Mouse (Mus musculus) forebrain, embryonic 14.5 days (tissue): Measurements from ENCODE around the gene Lrrc75a. TPM values are rescaled to one million over a fixed set of nuclear protein-coding genes. Genes with fewer than 3 reads are reported as not detected.
A peak's percentile ranks its signal among the peaks of the same experiment; 100 is the strongest.

Experiments used
- ATAC-seq: fragments of 200-750 bp; cut with Nextera tagmentation; 2 replicates; pipeline ENCODE4 v1.8.0; 2017; ENCODE audit warnings: mild to moderate bottlenecking, moderate library complexity
- DNase-seq: peaks from one replicate; pipeline ENCODE4 v3.0.0-alpha.2; 2015; ENCODE audit warnings: low spot score
- H3K27ac ChIP-seq: fragments of 300-500 bp; sonication (generic); 2 replicates; pipeline ENCODE4 v1.5.1; 2014; ENCODE audit warnings: low read depth, mild to moderate bottlenecking, control low read depth, low read length, moderate library complexity
- H3K27me3 ChIP-seq: fragments of 300-500 bp; sonication (generic); replicated peaks from 2 replicates; pipeline ENCODE4 v1.6.1; 2014; ENCODE audit warnings: low read length, control low read depth, mixed read lengths; ENCODE audit not compliant: control insufficient read depth, insufficient read depth
- H3K36me3 ChIP-seq: fragments of 300-500 bp; sonication (generic); 2 replicates; pipeline ENCODE4 v1.6.1; 2014; ENCODE audit warnings: low read length, control low read depth; ENCODE audit not compliant: control insufficient read depth, insufficient read depth
- H3K4me1 ChIP-seq: fragments of 300-500 bp; sonication (generic); 2 replicates; pipeline ENCODE4 v1.6.1; 2014; ENCODE audit warnings: antibody characterized with exemption, low read length, control low read depth; ENCODE audit not compliant: control insufficient read depth, insufficient read depth
- H3K4me2 ChIP-seq: fragments of 300-500 bp; sonication (generic); 2 replicates; pipeline ENCODE4 v1.6.1; 2014; ENCODE audit warnings: mild to moderate bottlenecking, control low read depth, low read length
- H3K4me3 ChIP-seq: fragments of 300-500 bp; sonication (generic); 2 replicates; pipeline ENCODE4 v1.5.1; 2014; ENCODE audit warnings: low read depth, low read length, control low read depth
- H3K9ac ChIP-seq: fragments of 300-500 bp; sonication (generic); 2 replicates; pipeline ENCODE4 v1.6.1; 2014; ENCODE audit warnings: mild to moderate bottlenecking, low read length, control low read depth, moderate library complexity
- H3K9me3 ChIP-seq: fragments of 300-500 bp; sonication (generic); replicated peaks from 2 replicates; pipeline ENCODE4 v1.6.1; 2016; ENCODE audit warnings: low read length, control low read depth, mixed read lengths; ENCODE audit not compliant: control insufficient read depth
- WGBS: fragments of 180-500 bp; shearing (Covaris S2); extraction: QIAGEN DNeasy Blood & Tissue Kit; methylation state at CpG from one replicate; pipeline ENCODE4 v1.1.7; 2014; 5-methylcytosine and 5-hydroxymethylcytosine counted together
- polyA plus RNA-seq: library from polyadenylated mRNA; unstranded; fragments of >200 nt; fragmentation: Nextera tagmentation; extraction: Ambion mirVana; gene quantifications from 2 replicates; pipeline ENCODE4 v1.2.1, GENCODE M21; 2014

Gene Lrrc75a
- polyA plus RNA-seq, 1 experiment from 2014 or later: 9.6 TPM

GRCm38 (mm10) chr11:62558152-62558551 lies 90.2 kb downstream of the Lrrc75a start:
- WGBS: 76% methylated on average over 2 of the region's 2 CpGs
- H3K9ac ChIP-seq: no peak overlapping the region
- H3K27ac ChIP-seq: no peak overlapping the region
- no peak overlapping the region for H3K4me2 ChIP-seq
- peaks cover 28% of the 10 kb centered on the region for H3K36me3 ChIP-seq
- H3K27me3 ChIP-seq: no peaks in the 10 kb centered on the region
- H3K9me3 ChIP-seq: no peaks in the 10 kb centered on the region
- DNase-seq: no peak
- no peak overlapping the region for H3K4me3 ChIP-seq
- ATAC-seq: no peak
- H3K4me1 ChIP-seq: peaks cover 23% of the 10 kb centered on the region

DNA sequence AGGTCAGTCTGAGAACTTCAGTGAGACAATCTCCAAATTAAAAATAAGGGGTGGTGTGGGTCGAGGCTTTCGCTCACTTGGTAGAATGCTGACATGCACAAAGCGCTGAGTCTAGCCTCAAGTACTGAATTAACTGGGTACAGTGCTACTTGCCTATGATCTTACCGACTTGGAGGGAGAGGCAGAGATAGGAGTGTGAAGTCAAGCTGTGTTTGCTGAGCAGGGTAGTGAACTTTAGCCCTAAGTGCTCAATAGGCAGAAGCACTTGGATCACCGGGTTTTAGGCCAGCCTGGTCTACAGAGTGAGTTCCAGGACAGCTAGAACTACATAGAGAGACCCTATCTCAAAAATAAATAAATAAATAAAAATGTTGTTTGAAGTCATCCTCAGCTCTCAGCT lies 91.1 kb downstream of the Lrrc75a start:
- peaks cover 23% of the 10 kb centered on the region for H3K4me1 ChIP-seq
- ATAC-seq: no peak
- peaks cover 31% of the 10 kb centered on the region for H3K36me3 ChIP-seq
- 76% methylated on average over 5 of the region's 5 CpGs for WGBS
- DNase-seq: no peak
- H3K27me3 ChIP-seq: no peaks in the 10 kb centered on the region
- no peak overlapping the region for H3K9ac ChIP-seq
- H3K4me2 ChIP-seq: no peak overlapping the region
- no peak overlapping the region for H3K4me3 ChIP-seq
- no peak overlapping the region for H3K27ac ChIP-seq
- H3K9me3 ChIP-seq: no peaks in the 10 kb centered on the region

- ATAC-seq (no peak), DNase-seq (no peak)
- peaks cover 31% of the 10 kb centered on the region for H3K36me3 ChIP-seq
- H3K27ac ChIP-seq: no peak overlapping the region
- peaks cover 23% of the 10 kb centered on the region for H3K4me1 ChIP-seq
- H3K4me2 ChIP-seq: peak overlapping the region; percentile 89; the same call in 1 of the 2 replicates
- H3K4me3 ChIP-seq: no peak overlapping the region
- H3K9ac ChIP-seq: no peak overlapping the region
- H3K9me3 ChIP-seq: no peaks in the 10 kb centered on the region
- no peaks in the 10 kb centered on the region for H3K27me3 ChIP-seq
These were observed 92.4 kb downstream of the Lrrc75a start for GRCm38 (mm10) chr11:62555896-62556412.

- ATAC-seq (no peak), DNase-seq (no peak)
- peaks cover 23% of the 10 kb centered on the region for H3K4me1 ChIP-seq
- peaks cover 31% of the 10 kb centered on the region for H3K36me3 ChIP-seq
- H3K4me2 ChIP-seq: peak overlapping the region; percentile 89
- H3K9ac ChIP-seq: no peak overlapping the region
- peak overlapping the region; percentile 50 for H3K4me3 ChIP-seq
- H3K27me3 ChIP-seq: no peaks in the 10 kb centered on the region
- no peaks in the 10 kb centered on the region for H3K9me3 ChIP-seq
- no peak overlapping the region for H3K27ac ChIP-seq
These were observed 93.3 kb downstream of the Lrrc75a start for GRCm38 (mm10) chr11:62554934-62555517.

Other genes with a start within 250 kb of the Lrrc75a start
- 5.7 TPM in 2 replicates for gene Pigl, start 190.1 kb downstream of the Lrrc75a start, polyA plus RNA-seq
- 92.3 and 134 TPM in 2 replicates for gene Ncor1, start 190.0 kb downstream of the Lrrc75a start, polyA plus RNA-seq
- 99.4 and 112 TPM in 2 replicates for gene Cenpv, start 109.3 kb downstream of the Lrrc75a start, polyA plus RNA-seq
- gene Ubb, start 97.4 kb downstream of the Lrrc75a start, polyA plus RNA-seq: 5,294 and 5,616 TPM in 2 replicates
- gene Trpv2, start 74.0 kb downstream of the Lrrc75a start, polyA plus RNA-seq: 13.2 and 17.0 TPM in 2 replicates
- gene Mmgt2, start 141 bp upstream of the Lrrc75a start, polyA plus RNA-seq: 27.4 and 29.7 TPM in 2 replicates
- 15.3 and 20.8 TPM in 2 replicates for gene Zfp287, start 83.4 kb upstream of the Lrrc75a start, polyA plus RNA-seq
- gene Gm10428, start 104.6 kb upstream of the Lrrc75a start, polyA plus RNA-seq: not detected in 2 replicates
- gene Zfp286, start 140.9 kb upstream of the Lrrc75a start, polyA plus RNA-seq: 33.6 and 37.5 TPM in 2 replicates
- gene Trim16, start 171.7 kb upstream of the Lrrc75a start, polyA plus RNA-seq: 2.7 and 4.1 TPM in 2 replicates
- 0.20 and 0.21 TPM in 2 replicates for gene Fbxw10, start 198.5 kb upstream of the Lrrc75a start, polyA plus RNA-seq
- gene Tvp23b, start 230.9 kb upstream of the Lrrc75a start, polyA plus RNA-seq: 55.7 and 61.1 TPM in 2 replicates